Mouse (Mus musculus): Measurements from ENCODE around the gene Ddx19a. TPM values are rescaled to one million over a fixed set of nuclear protein-coding genes. Genes with fewer than 3 reads are reported as not detected.
"Not testable (repeated sequence)": the region's sequence is repeated elsewhere in the genome, so short reads cannot be mapped to it uniquely, and the experiment has no call there.

The Ddx19a gene
- polyA plus RNA-seq, 1 experiment, result 21.4 TPM

- peaks cover 23% of the 10 kb centered on the region for H3K4me1 ChIP-seq (ENCODE audit: control insufficient read depth, insufficient read depth, insufficient read length, low read length)
- peak overlapping the region; percentile 36; the same call in 1 of the 2 replicates for H3K27ac ChIP-seq (replicated peaks; ENCODE audit: low read depth, low read length)
- H3K4me3 ChIP-seq (ENCODE audit: insufficient read depth, low read depth, low read length), result no peak overlapping the region
Observed at GRCm38 (mm10) chr8:110931176-110931939, 66.2 kb downstream of the Ddx19a start.

GRCm38 (mm10) chr8:110929672-110930071, 67.9 kb downstream of the Ddx19a start:
- not testable (repeated sequence) for H3K27ac ChIP-seq (replicated peaks; ENCODE audit: low read depth, low read length); H3K4me3 ChIP-seq (ENCODE audit: insufficient read depth, low read depth, low read length)
- H3K4me1 ChIP-seq (ENCODE audit: control insufficient read depth, insufficient read depth, insufficient read length, low read length), result peaks cover 21% of the 10 kb centered on the region

- H3K4me3 ChIP-seq (ENCODE audit: insufficient read depth, low read depth, low read length), result no peak overlapping the region
- peaks cover 21% of the 10 kb centered on the region for H3K4me1 ChIP-seq (ENCODE audit: control insufficient read depth, insufficient read depth, insufficient read length, low read length)
- no peak overlapping the region for H3K27ac ChIP-seq (replicated peaks; ENCODE audit: low read depth, low read length)
Observed at GRCm38 (mm10) chr8:110929066-110929465, 68.5 kb downstream of the Ddx19a start.

- no peak overlapping the region for H3K27ac ChIP-seq (replicated peaks; ENCODE audit: low read depth, low read length)
- peaks cover 21% of the 10 kb centered on the region for H3K4me1 ChIP-seq (ENCODE audit: control insufficient read depth, insufficient read depth, insufficient read length, low read length)
- no peak overlapping the region for H3K4me3 ChIP-seq (ENCODE audit: insufficient read depth, low read depth, low read length)
Observed at GRCm38 (mm10) chr8:110928435-110928834, 69.2 kb downstream of the Ddx19a start.

- Histone ChIP-seq H3K27ac (replicated peaks; ENCODE audit: low read depth, low read length) (no peak overlapping the region), H3K4me1 (ENCODE audit: control insufficient read depth, insufficient read depth, insufficient read length, low read length) (peaks cover 15% of the 10 kb centered on the region), H3K4me3 (ENCODE audit: insufficient read depth, low read depth, low read length) (no peak overlapping the region)
Observed at GRCm38 (mm10) chr8:110926690-110927089, 70.9 kb downstream of the Ddx19a start.

DNA sequence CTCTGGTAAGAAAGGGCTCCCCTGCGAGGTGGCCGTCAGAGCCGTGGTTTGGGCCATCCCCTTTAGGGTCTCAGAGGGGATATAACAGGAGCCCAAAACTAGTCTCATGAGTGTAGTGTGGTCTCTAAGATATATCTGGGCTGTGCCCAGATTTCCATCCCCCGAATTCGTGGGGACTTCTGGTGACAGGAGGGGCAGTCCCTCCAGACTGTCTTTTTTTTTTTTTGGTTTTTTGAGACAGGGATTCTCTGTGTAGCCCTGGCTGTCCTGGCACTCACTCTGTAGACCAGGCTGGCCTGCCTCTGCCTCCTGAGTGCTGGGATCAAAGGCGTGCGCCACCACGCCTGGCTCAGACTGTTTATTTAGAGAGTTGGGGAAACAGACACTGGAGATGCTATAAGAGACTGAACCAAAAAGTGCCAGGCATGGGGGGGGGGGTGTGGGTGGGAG, 71.9 kb downstream of the Ddx19a start:
- Histone ChIP-seq H3K4me3 (ENCODE audit: insufficient read depth, low read depth, low read length) (no peak overlapping the region), H3K4me1 (ENCODE audit: control insufficient read depth, insufficient read depth, insufficient read length, low read length) (peaks cover 15% of the 10 kb centered on the region), H3K27ac (replicated peaks; ENCODE audit: low read depth, low read length) (no peak overlapping the region)

Other genes with a start within 250 kb of the Ddx19a start
- gene Il34, start 191.9 kb downstream of the Ddx19a start, polyA plus RNA-seq (2012; ENCODE audit: insufficient read depth, insufficient read length, missing spikeins), result 3.6 and 6.1 TPM in 2 replicates
- gene Cog4, start 151.2 kb downstream of the Ddx19a start, polyA plus RNA-seq (2012; ENCODE audit: insufficient read depth, insufficient read length, missing spikeins), result 52.6 and 53.8 TPM in 2 replicates
- 8.6 and 13.7 TPM in 2 replicates for gene Sf3b3, start 151.0 kb downstream of the Ddx19a start, polyA plus RNA-seq (2012; ENCODE audit: insufficient read depth, insufficient read length, missing spikeins)
- gene Fuk, start 95.3 kb downstream of the Ddx19a start, polyA plus RNA-seq (2012; ENCODE audit: insufficient read depth, insufficient read length, missing spikeins), result 2.9 and 4.6 TPM in 2 replicates
- gene St3gal2, start 77.9 kb downstream of the Ddx19a start, polyA plus RNA-seq (2012; ENCODE audit: insufficient read depth, insufficient read length, missing spikeins), result 3.6 and 4.1 TPM in 2 replicates
- 2.8 and 3.7 TPM in 2 replicates for gene Ddx19b, start 34.0 kb upstream of the Ddx19a start, polyA plus RNA-seq (2012; ENCODE audit: insufficient read depth, insufficient read length, missing spikeins)
- 27.1 and 45.8 TPM in 2 replicates for gene Aars, start 35.3 kb upstream of the Ddx19a start, polyA plus RNA-seq (2012; ENCODE audit: insufficient read depth, insufficient read length, missing spikeins)
- gene Exosc6, start 58.5 kb upstream of the Ddx19a start, polyA plus RNA-seq (2012; ENCODE audit: insufficient read depth, insufficient read length, missing spikeins), result not detected in 2 replicates
- gene Clec18a, start 94.6 kb upstream of the Ddx19a start, polyA plus RNA-seq (2012; ENCODE audit: insufficient read depth, insufficient read length, missing spikeins), result not detected in 2 replicates
- 21.3 and 50.5 TPM in 2 replicates for gene Pdpr, start 96.8 kb upstream of the Ddx19a start, polyA plus RNA-seq (2012; ENCODE audit: insufficient read depth, insufficient read length, missing spikeins)